Mouse (Mus musculus) embryo, embryonic 11.5 days (tissue): Measurements from ENCODE around the gene Psenen.

ENCODE experiments used
- DNase-seq: peaks from one replicate; pipeline ENCODE4 v3.0.0-alpha.2; 2012; ENCODE audit warnings: low read depth, low spot score

The Psenen gene

DNA sequence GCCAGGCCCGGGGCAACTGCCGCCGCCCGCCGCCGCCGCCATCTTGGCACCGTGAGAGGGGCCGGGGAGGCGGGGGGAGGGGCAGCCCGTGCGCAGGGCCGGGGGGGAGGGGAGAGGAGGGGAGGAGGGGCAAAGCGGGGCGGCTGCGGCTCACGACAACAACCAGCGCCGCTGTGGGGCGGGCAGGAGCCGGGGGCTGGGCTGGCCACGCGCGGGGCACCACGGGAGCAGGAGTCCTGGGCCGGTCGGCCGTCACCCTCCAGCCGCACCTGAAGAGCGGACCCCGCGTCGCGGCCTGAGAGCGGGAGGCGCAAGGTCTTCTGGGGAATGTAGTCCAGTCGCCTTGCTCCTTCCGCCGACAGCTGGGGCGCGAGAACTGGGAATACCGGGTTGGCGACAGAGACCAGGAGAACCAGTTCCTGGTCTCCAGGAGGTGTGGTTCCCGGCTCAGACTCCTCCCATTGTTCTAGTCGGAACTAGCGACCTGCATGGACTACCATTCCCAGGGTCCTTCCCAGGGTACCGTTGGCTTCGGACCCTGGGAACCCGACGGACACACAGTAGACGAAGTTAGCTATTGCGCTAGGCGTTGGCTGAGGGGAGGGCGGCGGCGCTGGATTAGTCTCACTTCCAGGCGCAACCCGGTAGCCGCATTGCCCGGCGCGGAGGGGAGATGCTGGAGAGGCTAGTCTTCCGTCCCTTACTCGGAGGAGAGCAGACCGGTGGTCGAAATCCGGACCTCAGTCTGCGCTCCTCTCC is 25.4 kb upstream of the Psenen start, which contains the start of gene Kmt2b:
Kmt2b (minus strand) TSS at position 51 of the 759 bp plus-strand sequence.
- DNase-seq = peak; percentile 92

DNA sequence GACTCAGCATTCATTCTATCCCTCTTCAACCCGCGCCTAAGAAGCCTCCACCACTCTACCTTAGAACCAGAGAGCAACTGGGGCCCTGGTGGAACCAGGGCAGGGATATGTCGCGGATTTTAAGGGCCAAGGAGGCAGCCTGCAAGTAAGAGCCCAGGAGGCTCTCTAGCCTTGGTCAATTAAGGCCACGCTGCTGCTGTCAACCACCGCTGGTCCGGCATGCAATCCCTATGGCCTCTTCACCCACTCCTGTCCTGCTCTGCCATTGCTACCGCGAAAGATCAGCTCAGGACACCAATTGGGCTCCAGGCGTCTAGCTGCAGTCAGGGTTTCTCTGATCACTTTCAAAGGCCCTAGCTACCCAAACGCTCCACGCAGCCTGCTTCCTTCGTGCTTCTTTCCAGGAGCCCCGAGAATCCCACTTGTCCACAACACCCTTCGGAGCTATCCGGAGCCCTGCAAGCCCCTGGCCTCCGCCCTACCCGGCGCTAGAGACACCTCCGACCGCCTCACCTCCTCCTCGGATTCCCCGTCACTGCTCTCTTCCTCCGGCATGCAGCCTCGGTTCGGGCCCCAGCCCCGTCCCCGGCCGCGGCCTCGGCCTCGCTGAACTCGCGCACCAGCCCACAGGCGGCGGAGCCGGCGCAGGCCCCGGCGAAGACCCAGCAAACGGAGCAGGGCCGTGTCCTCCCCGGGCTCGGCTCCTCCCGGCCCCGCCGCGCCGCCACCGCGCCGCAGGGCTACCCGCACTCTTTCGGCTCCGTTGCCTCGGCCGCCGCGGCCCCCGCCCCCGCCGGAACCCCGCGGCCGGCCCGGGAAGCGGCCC is 24.6 kb upstream of the Psenen start:
- no peak for DNase-seq

DNA sequence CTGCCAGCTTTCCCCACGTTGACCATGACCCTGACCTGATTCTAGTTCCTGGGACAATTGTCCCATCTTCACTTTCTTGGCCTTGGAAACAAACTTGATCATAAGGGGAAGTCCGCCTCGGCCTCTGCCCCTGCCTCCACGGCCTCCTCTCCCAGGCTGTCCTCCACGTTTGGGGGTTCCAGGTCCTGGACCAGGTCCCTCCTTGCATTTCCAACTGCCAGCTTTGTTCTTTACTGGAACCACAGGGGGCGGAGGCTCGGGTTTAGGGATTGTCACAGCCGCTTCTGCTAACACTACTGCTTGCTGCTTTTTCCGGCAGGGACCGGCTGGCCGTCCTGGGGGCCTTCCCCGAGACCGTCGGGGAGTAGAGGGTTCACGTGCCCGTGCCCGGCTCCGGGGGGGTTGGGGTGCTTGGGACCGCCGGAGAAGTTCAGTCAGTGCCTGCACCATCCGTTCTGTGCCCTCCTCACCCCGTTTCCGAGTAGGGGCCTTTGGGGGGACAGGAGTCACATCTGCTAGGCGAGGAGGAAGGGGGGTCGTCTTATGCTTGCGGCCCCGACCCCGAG is 23.1 kb upstream of the Psenen start:
- no peak for DNase-seq

- no peak for DNase-seq
These were observed 21.7 kb upstream of the Psenen start for GRCm38 (mm10) chr7:30585170-30585569.

- DNase-seq = no peak
These were observed 20.9 kb upstream of the Psenen start for GRCm38 (mm10) chr7:30584339-30584738.

- DNase-seq = no peak
These were observed 18.1 kb upstream of the Psenen start for GRCm38 (mm10) chr7:30581547-30581946.

DNA sequence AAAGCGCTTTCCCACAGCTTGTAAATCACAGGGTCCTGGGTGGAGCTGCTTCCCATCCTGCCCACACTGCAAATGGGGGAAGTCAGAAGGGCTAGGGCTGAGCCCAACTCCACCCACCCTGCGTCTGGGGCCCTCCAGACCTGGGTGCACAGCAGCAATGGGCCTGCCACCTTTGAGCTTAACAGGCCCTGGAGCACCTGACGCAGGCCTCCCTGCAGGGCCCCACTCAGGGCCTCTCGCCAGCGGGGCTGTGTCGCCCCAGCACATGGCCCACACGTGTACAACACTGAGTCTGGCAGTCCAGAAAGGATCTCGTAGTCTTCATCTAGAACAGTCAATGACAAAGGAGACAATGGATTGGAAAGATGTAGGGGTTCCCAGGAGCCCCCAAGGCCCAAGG is 16.5 kb upstream of the Psenen start:
- DNase-seq = no peak

DNA sequence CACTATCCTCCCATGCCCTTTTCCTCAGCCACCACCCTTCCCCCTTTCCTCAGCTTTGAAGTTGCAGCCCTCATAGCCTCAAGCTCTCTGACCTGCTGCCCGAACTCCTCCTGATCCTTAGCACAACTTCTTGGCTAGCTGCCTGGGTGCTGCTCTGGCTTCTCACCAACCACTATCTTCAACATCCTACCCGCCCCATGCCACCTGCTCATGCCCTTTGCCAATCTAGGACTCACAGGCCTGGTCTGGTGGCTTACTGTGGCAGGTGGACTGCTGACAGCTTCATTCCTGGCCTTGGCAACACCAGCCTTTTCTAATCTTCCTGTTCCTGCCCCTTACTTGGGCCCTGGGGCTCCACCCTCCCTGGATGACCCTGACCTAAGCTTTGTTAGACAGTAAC is 9.5 kb upstream of the Psenen start:
- DNase-seq = no peak

DNA sequence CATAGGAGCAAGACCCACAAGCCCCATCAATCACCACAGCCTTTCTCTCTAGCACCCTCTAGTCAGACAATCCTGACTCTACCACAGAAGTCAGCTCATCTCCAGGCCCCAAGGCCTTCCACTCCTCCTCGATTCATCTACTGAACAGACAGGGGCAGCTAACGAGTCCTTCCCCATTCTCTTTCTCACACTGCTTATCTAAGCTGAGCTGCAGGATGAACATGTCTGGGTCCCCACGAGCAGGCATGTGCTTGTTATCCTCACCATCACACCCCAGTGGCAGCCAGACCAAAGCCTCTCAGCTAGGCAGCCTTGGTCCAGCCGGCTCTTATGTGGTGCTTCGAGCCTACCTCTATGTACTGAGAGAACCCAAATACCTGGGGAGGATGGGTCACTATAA is 9.0 kb upstream of the Psenen start:
- no peak for DNase-seq

DNA sequence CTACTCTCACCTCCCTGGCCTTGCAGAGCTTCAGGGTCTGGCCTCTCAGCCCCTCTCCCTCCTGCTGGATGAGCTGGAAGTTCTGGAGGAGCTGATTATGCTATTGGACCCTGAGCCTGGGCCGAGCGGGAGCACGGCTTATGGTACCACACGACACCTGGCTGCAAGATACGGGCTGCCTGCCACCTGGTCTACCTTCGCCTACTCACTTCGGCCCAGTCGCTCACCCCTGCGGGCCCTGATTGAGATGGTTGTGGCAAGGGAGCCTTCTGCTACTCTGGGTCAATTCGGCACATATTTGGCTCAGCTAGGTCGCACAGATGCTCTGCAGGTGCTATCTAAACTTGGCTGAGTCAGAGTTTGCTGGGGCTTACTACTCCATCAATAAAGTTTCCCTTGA is 4.1 kb upstream of the Psenen start:
- DNase-seq = no peak

- DNase-seq = no peak
These were observed 2.6 kb upstream of the Psenen start for GRCm38 (mm10) chr7:30566033-30566432.

GRCm38 (mm10) chr7:30564970-30565571 is 1.6 kb upstream of the Psenen start, which contains the start of gene Igflr1:
TSS of gene Igflr1 (plus strand) at chr7:30565427.
- DNase-seq = no peak

DNA sequence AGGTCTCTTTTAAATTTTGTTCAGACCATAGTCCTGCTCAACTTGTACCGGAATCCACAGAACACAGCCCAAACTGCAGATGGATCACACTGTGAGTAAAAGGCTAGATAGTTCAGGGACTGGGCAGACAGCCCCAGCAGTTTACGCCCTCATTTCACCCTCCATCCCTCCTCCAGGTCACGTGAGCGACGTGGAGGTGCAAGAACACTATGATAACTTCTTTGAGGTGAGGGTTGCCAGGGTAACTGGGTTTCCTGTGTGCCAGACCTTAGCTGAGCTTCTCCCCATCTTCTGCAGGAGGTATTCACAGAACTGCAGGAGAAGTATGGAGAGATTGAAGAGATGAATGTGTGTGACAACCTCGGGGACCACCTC is 466 bp upstream of the Psenen start:
- DNase-seq = no peak

- DNase-seq = no peak
These were observed 806 bp downstream of the Psenen start for GRCm38 (mm10) chr7:30562526-30563116.

GRCm38 (mm10) chr7:30560296-30560695 is 3.1 kb downstream of the Psenen start:
- DNase-seq = no peak

DNA sequence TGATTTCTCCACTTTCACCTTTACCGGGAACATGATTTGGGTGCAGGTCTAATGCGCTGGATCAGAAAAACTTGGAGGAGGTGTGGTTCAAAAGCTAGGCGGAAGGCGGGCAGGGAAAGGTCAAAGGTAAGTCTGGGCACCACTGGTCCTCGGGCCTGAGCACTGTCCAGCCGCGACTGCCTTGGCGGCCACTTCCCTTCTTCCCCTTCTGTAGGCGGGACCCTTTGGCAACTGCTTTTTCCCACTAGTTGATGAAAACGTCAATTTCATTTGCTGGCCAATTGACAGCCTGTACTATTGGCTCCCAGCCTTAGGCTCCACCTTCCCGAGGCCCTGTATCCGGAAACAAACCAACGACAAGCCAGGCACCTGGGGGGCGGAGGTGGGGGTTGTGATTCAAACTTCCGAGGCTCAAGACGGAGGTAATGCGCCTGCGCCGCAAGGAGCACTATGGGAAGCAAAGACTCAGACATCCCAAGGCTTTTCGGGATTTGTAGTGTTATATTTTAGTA is 3.9 kb downstream of the Psenen start, which contains the start of gene Lin37:
Lin37 (minus strand) TSS at position 396 of the 512 bp plus-strand sequence.
- peak; percentile 93 for DNase-seq

GRCm38 (mm10) chr7:30558656-30559442 is 4.6 kb downstream of the Psenen start:
- no peak for DNase-seq

DNA sequence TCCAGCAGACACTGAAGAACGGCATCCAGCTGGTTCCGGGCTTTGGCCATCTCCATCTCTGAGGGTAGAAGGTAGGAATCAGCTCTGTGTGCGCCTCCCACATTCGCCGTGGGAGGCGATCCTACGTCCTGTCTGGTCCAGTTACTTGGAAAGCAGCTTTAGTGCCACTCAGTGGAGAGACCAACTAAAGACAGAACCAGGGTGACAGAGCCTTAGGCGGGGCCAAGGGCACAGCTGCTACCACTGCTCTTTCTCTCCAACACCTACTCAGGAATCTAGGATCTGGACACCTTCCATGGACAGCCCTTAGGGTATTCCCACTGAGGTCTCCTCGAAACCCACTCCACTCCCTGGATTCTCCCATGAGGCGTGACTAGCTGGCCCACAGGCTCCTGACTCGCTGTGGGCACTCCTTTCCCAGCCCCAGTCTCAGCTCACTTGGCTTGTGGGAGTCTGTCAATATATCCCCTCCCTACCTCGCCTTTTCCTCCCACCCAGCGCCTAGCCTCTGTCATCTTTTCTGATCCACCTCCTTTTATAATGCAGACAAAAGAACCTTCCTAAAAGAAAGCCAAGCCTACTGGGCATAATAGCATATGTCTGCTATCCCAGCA is 5.4 kb downstream of the Psenen start:
- no peak for DNase-seq

DNA sequence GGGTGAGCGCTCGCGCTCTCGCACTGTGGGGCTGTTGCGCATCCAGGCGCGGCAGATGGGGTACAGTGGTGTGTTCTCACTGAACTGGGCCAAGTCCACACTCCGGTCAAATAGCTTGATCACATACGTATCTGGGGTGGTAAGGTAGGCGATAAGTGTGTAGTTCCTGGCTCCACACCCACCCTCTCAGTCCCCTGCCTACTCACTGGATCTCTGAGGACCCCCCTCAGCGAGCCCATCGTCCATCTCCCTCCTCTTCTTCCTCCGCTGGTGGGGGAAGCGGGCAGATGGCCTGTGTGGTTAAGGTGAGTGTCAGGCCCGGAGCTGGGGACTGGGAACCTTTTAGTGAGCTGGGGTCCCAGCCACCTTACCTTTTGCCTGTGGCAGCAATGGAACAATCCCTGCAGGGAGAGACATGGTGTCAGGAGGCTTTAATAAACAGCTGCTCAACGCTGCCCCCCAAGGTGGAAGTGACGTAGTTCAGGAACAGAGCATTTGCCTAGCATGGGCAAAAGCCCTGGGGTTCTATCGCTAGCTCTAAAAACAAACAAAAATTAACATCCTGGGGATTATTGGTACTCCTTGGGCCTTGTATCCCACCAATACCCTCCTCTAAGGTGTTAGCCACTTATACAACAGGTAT is 6.4 kb downstream of the Psenen start:
- DNase-seq = no peak
